Mouse (Mus musculus): Measurements from ENCODE around the gene Bik. TPM values are rescaled to one million over a fixed set of nuclear protein-coding genes. Genes with fewer than 3 reads are reported as not detected.

Gene Bik
- polyA plus RNA-seq, 1 experiment from 2014 or later, result 5.0 TPM

GRCm38 (mm10) chr15:83593702-83594512 lies 67.2 kb downstream of the Bik start:
- peaks cover 8% of the 10 kb centered on the region for H3K36me3 ChIP-seq
- ATAC-seq (ENCODE audit: insufficient number of reproducible peaks, low FRiP score, low TSS enrichment, low read depth), result no peak
- peaks cover 24% of the 10 kb centered on the region for H3K4me1 ChIP-seq
- H3K9me3 ChIP-seq, result no peaks in the 10 kb centered on the region
- H3K9ac ChIP-seq, result peak overlapping the region; percentile 79
- no peaks in the 10 kb centered on the region for H3K27me3 ChIP-seq
- peak overlapping the region; percentile 85 for H3K4me3 ChIP-seq
- peak overlapping the region; percentile 80 for H3K4me2 ChIP-seq
- 0 out of 2 replicates have a peak overlapping the region, but pooled peaks have one; percentile 27 for H3K27ac ChIP-seq
- WGBS, result 9% methylated on average over 19 of the region's 19 CpGs

Small RNA genes within 50 kb of the gene (microRNA-seq; reads per million reads assigned to microRNA genes)
- gene Gm24575, result not detected

Other genes with a start within 250 kb of the Bik start
- 60.8 and 61.4 TPM in 2 replicates for gene Arfgap3, start 176.6 kb upstream of the Bik start, polyA plus RNA-seq (2015; fragmentation: Nextera tagmentation; extraction: Ambion mirVana)
- gene Pacsin2, start 62.3 kb upstream of the Bik start, polyA plus RNA-seq (2015; fragmentation: Nextera tagmentation; extraction: Ambion mirVana), result 57.2 and 65.8 TPM in 2 replicates
- gene Ttll1, start 16.0 kb upstream of the Bik start, polyA plus RNA-seq (2015; fragmentation: Nextera tagmentation; extraction: Ambion mirVana), result 19.1 and 19.3 TPM in 2 replicates
- 56.4 and 69.4 TPM in 2 replicates for gene Tspo, start 36.7 kb downstream of the Bik start, polyA plus RNA-seq (2015; fragmentation: Nextera tagmentation; extraction: Ambion mirVana)
- gene Mcat, start 36.9 kb downstream of the Bik start, polyA plus RNA-seq (2015; fragmentation: Nextera tagmentation; extraction: Ambion mirVana), result 28.8 and 31.5 TPM in 2 replicates
- 33.2 and 36.5 TPM in 2 replicates for gene Ttll12, start 68.3 kb downstream of the Bik start, polyA plus RNA-seq (2015; fragmentation: Nextera tagmentation; extraction: Ambion mirVana)
- gene Scube1, start 198.2 kb downstream of the Bik start, polyA plus RNA-seq (2015; fragmentation: Nextera tagmentation; extraction: Ambion mirVana), result 7.1 and 9.7 TPM in 2 replicates

All from limb, embryonic 15.5 days (tissue).